Mouse (Mus musculus) embryo, embryonic 10 days (tissue): ENCODE measurements around the gene Psmd2.
A peak's percentile ranks its signal among the peaks of the same experiment; 100 is the strongest.
"Not testable (repeated sequence)": the region's sequence is repeated elsewhere in the genome, so short reads cannot be mapped to it uniquely, and the experiment has no call there.

Experiments
- DNase-seq: peaks from one replicate; pipeline ENCODE4 v3.0.0-alpha.2; 2015; ENCODE audit warnings: low spot score

Gene Psmd2

GRCm38 (mm10) chr16:20657661-20658060 is 6.2 kb downstream of the Psmd2 start:
- no peak for DNase-seq

GRCm38 (mm10) chr16:20668013-20668412 is 16.6 kb downstream of the Psmd2 start, which contains the start of gene Eif4g1:
Gene Eif4g1 (plus strand): TSS chr16:20668313.
- not testable (repeated sequence) for DNase-seq

GRCm38 (mm10) chr16:20670291-20670690 is 18.8 kb downstream of the Psmd2 start:
- no peak for DNase-seq

DNA sequence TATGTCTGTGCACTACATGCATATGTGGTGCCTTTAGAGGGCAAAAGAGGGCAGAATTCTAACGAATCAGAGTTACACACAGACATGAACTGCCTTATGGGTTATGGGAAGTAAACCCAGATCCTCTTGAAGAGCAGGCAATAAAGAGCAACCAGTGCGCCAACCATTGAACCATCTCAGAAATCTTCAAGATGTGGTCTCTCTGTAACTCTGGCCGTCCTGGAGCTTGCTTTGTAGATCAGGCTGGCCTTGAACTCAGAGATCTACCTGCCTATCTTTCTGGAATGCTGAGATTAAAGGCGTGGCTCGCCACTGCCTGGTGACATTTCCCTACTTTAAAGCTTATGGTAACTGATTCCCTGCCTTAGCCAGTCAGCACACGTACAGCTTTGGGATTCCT is 20.4 kb downstream of the Psmd2 start:
- DNase-seq, result peak; percentile 25

DNA sequence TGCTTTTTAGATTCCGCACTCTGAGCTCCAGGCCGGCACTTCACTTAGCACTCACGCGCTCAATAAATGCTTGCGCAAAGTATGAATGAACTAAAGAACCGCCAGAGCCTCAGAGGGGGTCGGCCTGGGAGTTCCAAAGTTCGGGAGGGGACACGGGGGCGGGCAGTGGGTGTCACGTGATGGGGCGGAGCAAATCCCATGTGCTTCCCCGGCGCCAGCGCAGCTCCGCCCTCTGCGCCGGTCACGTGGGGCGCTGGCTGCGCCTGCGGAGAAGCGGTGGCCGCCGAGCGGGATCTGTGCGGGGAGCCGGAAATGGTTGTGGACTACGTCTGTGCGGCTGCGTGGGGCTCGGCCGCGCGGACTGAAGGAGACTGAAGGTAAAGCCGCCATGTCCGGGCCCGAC is 21.0 kb downstream of the Psmd2 start:
- peak; percentile 97 for DNase-seq

- DNase-seq, result peak; percentile 32
Observed at GRCm38 (mm10) chr16:20672965-20673705, 21.7 kb downstream of the Psmd2 start.

DNA sequence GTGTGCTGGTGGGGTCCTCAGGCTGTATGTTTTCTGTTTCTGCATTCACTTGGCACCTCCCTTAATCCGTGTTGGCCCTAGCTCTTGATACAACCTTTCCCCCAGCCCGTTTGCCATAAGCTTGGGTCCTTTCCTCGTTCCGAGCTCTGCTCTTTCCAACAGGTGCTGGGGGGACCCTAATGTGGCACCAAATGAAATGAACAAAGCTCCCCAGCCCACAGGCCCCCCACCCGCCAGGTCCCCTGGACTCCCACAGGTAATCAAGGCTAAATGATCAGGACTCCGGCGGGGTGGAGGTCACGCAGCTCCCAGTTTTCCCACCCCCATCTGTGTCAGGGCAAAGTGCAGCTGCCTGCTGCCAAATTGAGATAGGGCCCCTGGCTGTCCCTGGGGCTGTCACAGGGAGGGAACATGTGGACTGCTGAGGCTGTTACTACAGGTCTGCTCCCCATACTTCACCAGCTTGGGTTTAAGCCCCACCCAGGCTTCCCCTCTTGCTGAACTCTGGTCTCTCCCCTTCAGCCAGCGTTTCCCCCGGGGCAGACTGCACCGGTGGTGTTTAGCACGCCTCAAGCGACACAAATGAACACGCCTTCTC is 22.4 kb downstream of the Psmd2 start:
- DNase-seq, result no peak

DNA sequence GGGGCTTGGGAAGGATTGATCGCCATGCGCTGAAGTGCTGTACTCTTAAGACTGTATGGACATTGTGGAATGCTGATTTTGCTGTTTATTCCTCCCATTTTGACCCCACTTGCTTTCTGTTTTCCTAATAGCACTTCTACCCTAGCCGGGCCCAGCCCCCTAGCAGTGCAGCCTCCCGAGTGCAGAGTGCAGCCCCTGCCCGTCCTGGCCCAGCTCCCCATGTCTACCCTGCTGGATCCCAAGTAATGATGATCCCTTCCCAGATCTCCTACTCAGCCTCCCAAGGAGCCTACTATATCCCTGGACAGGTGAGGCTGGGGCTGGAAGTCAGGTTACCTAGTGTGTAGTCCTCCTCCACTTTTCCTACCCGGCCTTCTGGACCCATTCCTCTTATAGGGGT is 23.8 kb downstream of the Psmd2 start:
- no peak for DNase-seq

DNA sequence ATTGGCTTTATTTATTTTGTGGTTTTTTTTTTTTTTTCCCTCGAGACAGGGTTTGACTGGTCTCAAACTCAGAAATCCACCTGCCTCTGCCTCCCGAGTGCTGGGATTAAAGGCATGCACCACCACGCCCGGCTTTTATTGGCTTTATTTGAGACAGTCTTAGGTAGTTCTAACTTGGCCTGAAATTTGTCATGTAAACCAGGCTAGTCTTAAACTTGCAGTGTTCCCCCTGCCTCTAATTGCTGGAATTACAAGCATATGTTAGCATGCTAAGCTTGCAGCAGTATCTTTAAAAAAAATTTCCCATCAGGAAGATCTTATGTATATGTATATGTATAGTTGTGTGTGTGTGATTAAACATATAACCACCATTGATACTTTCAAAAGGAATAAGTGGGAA is 25.2 kb downstream of the Psmd2 start:
- DNase-seq, result no peak

GRCm38 (mm10) chr16:20677380-20677779 is 25.9 kb downstream of the Psmd2 start:
- DNase-seq, result no peak

- no peak for DNase-seq
Observed at GRCm38 (mm10) chr16:20677974-20678675, 26.7 kb downstream of the Psmd2 start.

- no peak for DNase-seq
Observed at GRCm38 (mm10) chr16:20690774-20691173, 39.3 kb downstream of the Psmd2 start.

DNA sequence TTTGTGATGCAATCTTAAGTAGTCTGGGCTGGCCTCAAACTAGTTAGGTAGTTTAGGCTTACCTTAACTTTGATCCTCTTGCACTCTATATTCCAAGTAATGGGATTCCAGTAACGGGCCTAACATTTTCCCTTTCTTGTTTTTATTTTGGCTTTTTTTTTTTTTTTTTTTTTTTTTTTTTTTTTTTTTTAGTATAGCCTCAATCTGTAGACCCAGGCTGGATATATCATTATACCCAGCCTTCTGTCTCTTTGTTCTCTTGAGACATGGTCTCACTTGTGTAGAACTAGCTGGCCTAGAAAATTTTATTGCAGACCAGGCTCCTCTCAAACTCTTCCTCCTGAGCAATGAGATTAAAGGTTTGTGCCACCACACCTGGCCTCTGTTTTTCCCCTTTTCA is 40.2 kb downstream of the Psmd2 start:
- no peak for DNase-seq

DNA sequence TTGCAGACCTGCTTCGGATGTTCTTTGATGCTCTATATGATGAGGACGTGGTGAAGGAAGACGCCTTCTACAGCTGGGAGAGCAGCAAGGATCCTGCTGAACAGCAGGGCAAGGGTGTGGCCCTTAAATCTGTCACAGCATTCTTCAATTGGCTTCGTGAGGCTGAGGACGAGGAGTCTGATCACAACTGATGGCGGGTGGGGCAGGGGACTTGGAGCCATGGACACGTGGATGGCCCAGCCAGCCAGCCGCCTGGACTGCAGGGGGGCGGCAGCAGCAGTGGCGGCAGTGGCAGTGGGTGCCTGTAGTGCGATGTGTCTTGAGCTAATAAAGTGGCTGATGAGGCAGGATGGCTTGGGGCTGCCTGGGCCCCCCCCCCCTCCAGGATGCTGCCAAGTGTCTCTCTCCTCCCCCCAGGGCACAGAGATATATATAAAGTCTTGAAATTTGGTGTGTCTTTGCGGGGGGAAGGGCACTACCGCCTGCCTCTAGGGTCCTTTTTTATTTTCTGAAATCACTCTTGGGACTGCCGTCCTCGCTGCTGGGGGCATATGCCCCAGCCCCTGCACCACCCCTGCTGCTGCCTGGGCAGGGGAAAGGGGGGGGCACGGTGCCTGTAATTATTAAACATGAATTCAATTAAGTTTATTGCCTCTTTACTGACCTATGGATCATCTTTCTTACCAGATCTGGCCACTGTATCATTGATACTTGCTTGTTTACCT is 41.0 kb downstream of the Psmd2 start:
- no peak for DNase-seq

DNA sequence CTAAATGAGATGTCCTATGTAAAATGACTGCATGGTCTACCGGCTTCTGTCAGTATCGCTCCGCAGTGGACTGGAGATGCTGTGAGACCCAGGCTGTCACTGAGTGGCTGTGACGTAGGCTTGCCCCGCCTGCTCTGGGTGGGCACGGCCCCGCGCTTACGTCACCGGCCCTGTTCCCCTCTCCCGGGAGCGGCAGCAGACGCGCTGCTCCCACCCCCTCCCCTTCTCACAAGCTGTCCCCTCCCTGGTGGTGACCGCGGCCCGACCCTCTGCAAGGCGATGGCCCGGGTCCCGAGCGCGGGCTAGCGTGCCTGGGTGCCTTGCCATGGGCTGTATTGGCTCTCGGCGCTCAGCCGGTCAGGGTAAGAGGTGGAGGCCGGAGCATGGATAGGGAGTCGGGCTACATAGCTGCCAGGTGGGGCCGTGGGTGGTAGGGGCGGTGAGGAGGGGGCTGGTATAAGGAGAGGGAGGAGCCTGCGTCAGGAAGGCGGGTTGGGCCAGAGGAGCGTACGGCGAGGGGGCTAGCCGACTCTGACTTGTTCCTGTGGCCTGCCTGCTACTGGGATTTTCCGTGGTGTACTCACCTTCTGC is 41.8 kb downstream of the Psmd2 start, which contains the start of gene Fam131a:
Gene Fam131a (plus strand): TSS at position 131 of the 591 bp plus-strand sequence.
- DNase-seq, result peak; percentile 98

GRCm38 (mm10) chr16:20694781-20695180 is 43.3 kb downstream of the Psmd2 start:
- DNase-seq, result no peak

DNA sequence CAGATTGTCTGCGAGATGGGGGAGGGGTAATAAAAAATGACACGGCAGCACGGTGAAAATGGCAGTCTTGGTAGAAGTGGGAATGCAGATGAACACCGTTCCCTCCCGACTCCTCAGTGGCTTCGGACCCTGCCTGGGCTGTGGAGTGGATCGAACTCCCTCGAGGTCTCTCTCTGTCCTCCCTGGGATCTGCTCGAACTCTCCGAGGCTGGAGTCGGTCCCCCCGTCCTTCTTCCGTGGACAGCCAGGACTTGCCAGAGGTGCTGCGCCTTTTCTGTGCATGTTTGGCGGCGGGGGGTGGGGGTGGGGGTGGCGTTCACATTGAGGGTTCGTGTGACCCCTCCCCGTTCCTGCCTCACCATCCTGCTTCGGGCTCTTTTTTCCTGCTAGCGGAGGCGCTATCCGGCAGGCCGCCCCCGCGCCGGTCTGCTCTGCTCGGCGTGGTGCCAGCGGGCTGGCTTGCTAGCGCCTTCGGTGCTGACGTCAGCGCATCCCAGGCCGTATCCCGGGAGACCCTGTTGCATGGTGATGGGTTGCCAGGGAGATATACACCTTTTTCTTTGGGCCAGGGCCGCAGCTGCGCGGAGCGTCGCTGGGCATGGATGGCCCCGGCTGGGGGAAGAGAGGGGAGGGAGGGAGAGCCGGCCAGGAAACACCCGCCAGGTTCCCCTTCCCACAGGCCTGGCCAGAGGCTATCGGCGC is 44.3 kb downstream of the Psmd2 start:
- peak; percentile 87 for DNase-seq

GRCm38 (mm10) chr16:20699266-20699665 is 47.8 kb downstream of the Psmd2 start:
- DNase-seq, result no peak

DNA sequence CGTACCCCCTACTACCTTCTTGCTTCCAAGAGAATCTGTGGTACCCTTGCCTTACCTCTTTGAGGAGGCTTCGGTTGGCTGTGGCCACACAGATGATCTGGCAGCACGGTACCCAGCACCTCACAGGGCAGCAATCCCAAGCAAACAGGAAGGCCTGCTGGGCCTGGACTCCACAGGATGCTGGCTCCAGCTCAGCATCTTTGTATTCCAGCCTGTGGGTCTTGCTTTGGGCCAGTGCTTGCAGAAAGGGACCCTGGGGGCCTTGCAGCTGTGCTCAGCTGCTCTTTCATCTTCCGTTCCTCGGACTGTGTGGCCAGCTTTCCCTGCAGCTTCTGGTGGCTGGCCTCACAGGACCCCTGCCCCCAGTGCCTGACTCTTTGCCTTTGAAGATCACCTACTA is 48.6 kb downstream of the Psmd2 start:
- DNase-seq, result no peak

DNA sequence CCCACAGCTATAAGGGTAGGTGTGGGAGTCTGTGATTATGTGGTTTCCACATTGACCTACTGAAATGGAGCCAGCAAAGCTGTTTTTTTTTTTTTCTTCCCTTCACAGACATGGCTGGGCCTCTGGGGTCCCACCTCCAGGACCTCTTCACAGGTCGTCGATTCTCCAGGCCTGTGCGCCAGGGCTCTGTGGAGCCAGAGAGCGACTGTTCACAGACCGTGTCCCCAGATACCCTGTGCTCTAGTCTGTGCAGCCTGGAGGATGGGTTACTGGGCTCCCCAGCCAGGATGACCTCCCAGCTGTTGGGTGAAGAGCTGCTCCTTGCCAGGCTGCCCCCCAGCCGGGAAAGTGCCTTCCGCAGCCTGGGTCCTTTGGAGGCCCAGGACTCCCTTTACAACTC is 49.9 kb downstream of the Psmd2 start:
- no peak for DNase-seq
